Mouse (Mus musculus) erythroblast, embryonic 14.5 days (primary cell): ENCODE measurements at regions not wholly inside any gene's neighbourhood (a gene's known extent, or its start where the extent isn't known, plus 50 kb on each side); places are given as distances from the start of the nearest gene placed in this dataset.

Source experiments
- H3K27me3 ChIP-seq: 2 replicates; pipeline ENCODE4 v1.6.1; 2012; ENCODE audit warnings: inconsistent platforms; ENCODE audit not compliant: control insufficient read depth
- H3K36me3 ChIP-seq: 2 replicates; pipeline ENCODE4 v1.6.1; 2012; ENCODE audit warnings: mild to moderate bottlenecking, inconsistent platforms; ENCODE audit not compliant: control insufficient read depth
- H3K4me1 ChIP-seq: 2 replicates; pipeline ENCODE4 v1.6.1; 2012; ENCODE audit warnings: inconsistent platforms; ENCODE audit not compliant: control insufficient read depth
- H3K4me3 ChIP-seq: replicated peaks from 2 replicates; pipeline ENCODE3; 2012; ENCODE audit warnings: moderate library complexity, mild to moderate bottlenecking, inconsistent platforms
- H3K9me3 ChIP-seq: 2 replicates; pipeline ENCODE4 v1.6.1; 2012; ENCODE audit warnings: low read length, inconsistent platforms, mixed read lengths; ENCODE audit not compliant: control insufficient read depth
- GATA1 ChIP-seq: IDR thresholded peaks from 2 replicates; pipeline ENCODE4 v1.6.1; 2012; ENCODE audit warnings: low read length, inconsistent platforms, mixed read lengths
- TAL1 ChIP-seq: IDR thresholded peaks from 3 replicates; pipeline ENCODE4 v1.6.1; 2012; ENCODE audit warnings: low read length, inconsistent platforms, mixed read lengths

GRCm38 (mm10) chr6:31221490-31221889, 177.0 kb upstream of the Mkln1 start:
- Histone ChIP-seq H3K4me3 (no peak overlapping the region), H3K4me1 (peaks cover 18% of the 10 kb centered on the region)
- TF ChIP-seq GATA1 (no peak), TAL1 (no peak)

GRCm38 (mm10) chr6:31222024-31222579, 176.4 kb upstream of the Mkln1 start:
- H3K36me3 ChIP-seq: no peaks in the 10 kb centered on the region
- peaks cover 82% of the 10 kb centered on the region for H3K27me3 ChIP-seq
- H3K4me3 ChIP-seq: no peak overlapping the region
- H3K4me1 ChIP-seq: peaks cover 12% of the 10 kb centered on the region
- TF ChIP-seq TAL1: no peak
- TF ChIP-seq GATA1: no peak
- peaks cover 2% of the 10 kb centered on the region; the same call in 1 of the 2 replicates for H3K9me3 ChIP-seq

More at GRCm38 (mm10) chr6:31221490-31221889, 177.0 kb upstream of the Mkln1 start:
- H3K9me3 ChIP-seq: peaks cover 2% of the 10 kb centered on the region; the same call in 1 of the 2 replicates
- H3K27me3 ChIP-seq: peaks cover 88% of the 10 kb centered on the region
- no peaks in the 10 kb centered on the region for H3K36me3 ChIP-seq

GRCm38 (mm10) chr6:31227406-31227805, 171.1 kb upstream of the Mkln1 start:
- no peaks in the 10 kb centered on the region for H3K4me1 ChIP-seq
- no peaks in the 10 kb centered on the region for H3K9me3 ChIP-seq
- H3K36me3 ChIP-seq: no peaks in the 10 kb centered on the region
- H3K27me3 ChIP-seq: peaks cover 29% of the 10 kb centered on the region
- TF ChIP-seq GATA1: no peak
- H3K4me3 ChIP-seq: no peak overlapping the region

- Histone ChIP-seq H3K36me3 (no peaks in the 10 kb centered on the region), H3K27me3 (peaks cover 23% of the 10 kb centered on the region), H3K4me1 (no peaks in the 10 kb centered on the region), H3K4me3 (no peak overlapping the region), H3K9me3 (no peaks in the 10 kb centered on the region)
- TF ChIP-seq TAL1 (no peak), GATA1 (no peak)
Observed at GRCm38 (mm10) chr6:31228061-31228460, 170.5 kb upstream of the Mkln1 start.

- Histone ChIP-seq H3K36me3 (no peaks in the 10 kb centered on the region), H3K9me3 (no peaks in the 10 kb centered on the region), H3K4me3 (no peak overlapping the region), H3K27me3 (no peaks in the 10 kb centered on the region; the same call in 1 of the 2 replicates), H3K4me1 (no peaks in the 10 kb centered on the region)
- TF ChIP-seq TAL1 (no peak), GATA1 (no peak)
Observed at GRCm38 (mm10) chr6:31231821-31232220, 166.7 kb upstream of the Mkln1 start.

GRCm38 (mm10) chr6:31233252-31233993, 165.1 kb upstream of the Mkln1 start:
- TF ChIP-seq GATA1 (no peak), TAL1 (no peak)
- no peaks in the 10 kb centered on the region for H3K36me3 ChIP-seq

GRCm38 (mm10) chr6:31240051-31240450, 158.5 kb upstream of the Mkln1 start:
- no peak for TF ChIP-seq GATA1
- TF ChIP-seq TAL1: no peak
- Histone ChIP-seq H3K9me3 (no peaks in the 10 kb centered on the region), H3K27me3 (peaks cover 4% of the 10 kb centered on the region), H3K4me1 (no peaks in the 10 kb centered on the region), H3K4me3 (no peak overlapping the region), H3K36me3 (no peaks in the 10 kb centered on the region)

More at GRCm38 (mm10) chr6:31233252-31233993, 165.1 kb upstream of the Mkln1 start:
- Histone ChIP-seq H3K4me1 (no peaks in the 10 kb centered on the region), H3K27me3 (no peaks in the 10 kb centered on the region), H3K9me3 (no peaks in the 10 kb centered on the region), H3K4me3 (no peak overlapping the region)

- Histone ChIP-seq H3K36me3 (no peaks in the 10 kb centered on the region), H3K9me3 (no peaks in the 10 kb centered on the region), H3K27me3 (no peaks in the 10 kb centered on the region), H3K4me1 (no peaks in the 10 kb centered on the region), H3K4me3 (no peak overlapping the region)
- TF ChIP-seq TAL1: no peak
- TF ChIP-seq GATA1: no peak
Observed at GRCm38 (mm10) chr6:31250526-31250925, 148.0 kb upstream of the Mkln1 start.

GRCm38 (mm10) chr6:31253251-31253935, 145.1 kb upstream of the Mkln1 start:
- no peak for TF ChIP-seq TAL1
- no peak for TF ChIP-seq GATA1
- Histone ChIP-seq H3K4me3 (no peak overlapping the region), H3K36me3 (no peaks in the 10 kb centered on the region)

More at GRCm38 (mm10) chr6:31253251-31253935, 145.1 kb upstream of the Mkln1 start:
- Histone ChIP-seq H3K4me1 (no peaks in the 10 kb centered on the region), H3K27me3 (no peaks in the 10 kb centered on the region), H3K9me3 (no peaks in the 10 kb centered on the region)
